9 mouse cellular contexts compared by ENCODE assay signal in the genomic region with DNA sequence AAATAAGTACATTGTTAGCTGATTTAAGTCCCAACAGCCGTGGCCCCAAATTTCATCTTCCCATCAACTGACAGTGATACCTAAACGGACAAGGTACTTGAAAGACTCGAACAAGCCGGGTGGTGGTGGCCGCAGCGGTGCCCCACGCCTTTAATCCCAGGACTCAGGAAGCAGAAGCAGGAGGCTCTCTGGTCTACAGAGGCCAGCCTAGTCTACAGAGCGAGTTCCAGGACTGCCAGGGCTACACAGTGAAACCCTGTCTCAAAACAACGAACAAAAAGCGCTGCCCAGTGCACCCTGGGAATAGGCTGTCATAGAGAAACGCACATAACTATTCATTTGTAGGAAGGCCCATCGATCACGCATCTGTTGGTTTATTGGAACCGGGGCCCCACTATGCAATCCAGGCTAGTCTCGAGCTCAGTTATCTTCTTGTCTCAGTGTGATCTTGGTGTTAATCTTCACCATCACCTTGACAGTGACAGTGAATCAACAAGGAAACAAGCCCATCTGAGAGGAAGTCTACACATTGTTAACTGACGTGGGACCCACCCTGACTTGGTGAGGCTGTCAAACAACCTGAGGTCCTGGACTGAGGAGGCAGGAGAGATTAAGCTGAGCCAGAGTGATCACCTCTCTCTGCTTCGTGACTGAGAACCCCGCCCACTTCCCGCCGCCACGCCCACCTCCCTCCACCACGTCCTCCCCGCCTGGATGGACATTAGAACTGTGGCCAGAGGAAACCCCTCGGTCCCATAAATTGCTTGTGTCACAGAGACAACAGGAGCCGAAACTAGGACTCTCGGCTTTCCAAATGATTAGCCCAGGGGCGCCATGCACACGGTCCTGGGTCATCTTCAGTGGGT. TPM values are rescaled to one million over a fixed set of nuclear protein-coding genes. Genes with fewer than 3 reads are reported as not detected.
DNase-seq lines count a peak whose midpoint lies in the region; ATAC-seq lines count a peak whose summit lies in the region.
"Had no signal": no experiment of that assay in that cellular context is flagged by ENCODE, and none has a peak within 500 bp of the region (broad histone marks: within the 10 kb centered on the region; RNA-seq: fewer than 3 reads in every experiment).

No protein-coding gene starts in this region.

- 0 out of 2 replicates have a peak overlapping the region, but pooled peaks have one; percentile 4 for H3K9ac ChIP-seq in heart, embryonic 11.5 days (ENCODE audit: low read depth, low read length)
- H3K9ac ChIP-seq in liver, embryonic 12.5 days, result peak overlapping the region; percentile 33; the same call in 1 of the 2 replicates
- H3K9ac ChIP-seq in neural tube, embryonic 15.5 days (replicated peaks), result no peak overlapping the region

- no peak overlapping the region for H3K4me3 ChIP-seq in heart, embryonic 11.5 days (ENCODE audit: low read depth, low read length)
- H3K4me3 ChIP-seq in liver, embryonic 12.5 days, result no peak overlapping the region
- H3K4me3 ChIP-seq in neural tube, embryonic 15.5 days (replicated peaks), result no peak overlapping the region

- intact Hi-C loops in heart, postnatal 25 days (cut with DNase I), result no loop called here

- peaks cover 4% of the 10 kb centered on the region; the same call in 1 of the 2 replicates for H3K4me1 ChIP-seq in heart, embryonic 11.5 days (ENCODE audit: control insufficient read depth, insufficient read depth, low read length)
- peaks cover 28% of the 10 kb centered on the region for H3K4me1 ChIP-seq in liver, embryonic 12.5 days
- peaks cover 25% of the 10 kb centered on the region for H3K4me1 ChIP-seq in neural tube, embryonic 15.5 days

- peaks cover 20% of the 10 kb centered on the region for H3K27me3 ChIP-seq in heart, embryonic 11.5 days (ENCODE audit: control insufficient read depth, insufficient read depth, low read length)
- H3K27me3 ChIP-seq in liver, embryonic 12.5 days (replicated peaks), result peaks cover 38% of the 10 kb centered on the region
- H3K27me3 ChIP-seq in neural tube, embryonic 15.5 days (replicated peaks), result no peaks in the 10 kb centered on the region

- DNase-seq in heart, postnatal 25 days (ENCODE audit: low spot score), result no peak
- DNase-seq in thymus, postnatal 14 days, result peak; percentile 33
- no peak for DNase-seq in thymus, postnatal 10 days (ENCODE audit: low spot score in 2 of 2)
- DNase-seq in left cerebral cortex, adult 18-20 months (ENCODE audit: low spot score in 2 of 2), result no peak
- DNase-seq in spleen, postnatal 14 days (ENCODE audit: low spot score in 2 of 2), result no peak

- no peak for ATAC-seq in heart, embryonic 11.5 days (replicated peaks; ENCODE audit: insufficient number of reproducible peaks, low FRiP score, low TSS enrichment)
- ATAC-seq in liver, embryonic 12.5 days, result 0 out of 2 replicates have a peak, but pooled peaks have one; percentile 26
- ATAC-seq in neural tube, embryonic 15.5 days (ENCODE audit: low FRiP score), result no peak

- 44% methylated on average over 28 of the region's 28 CpGs for WGBS in heart, embryonic 11.5 days (ENCODE audit: insufficient replicate concordance)
- 32% methylated on average over 28 of the region's 28 CpGs for WGBS in liver, embryonic 12.5 days (ENCODE audit: insufficient replicate concordance)
- WGBS in neural tube, embryonic 15.5 days, result 44% methylated on average over 28 of the region's 28 CpGs

- H3K4me2 ChIP-seq in heart, embryonic 11.5 days, result no peak overlapping the region
- H3K4me2 ChIP-seq in liver, embryonic 12.5 days, result peak overlapping the region; percentile 43
- peak overlapping the region; percentile 35 for H3K4me2 ChIP-seq in neural tube, embryonic 15.5 days

- no peaks in the 10 kb centered on the region for H3K36me3 ChIP-seq in heart, embryonic 11.5 days (ENCODE audit: control insufficient read depth, insufficient read depth, low read length)
- H3K36me3 ChIP-seq in liver, embryonic 12.5 days, result no peaks in the 10 kb centered on the region
- no peaks in the 10 kb centered on the region for H3K36me3 ChIP-seq in neural tube, embryonic 15.5 days

- no peak overlapping the region for H3K27ac ChIP-seq in heart, embryonic 11.5 days (ENCODE audit: low read depth, low read length)
- no peak overlapping the region for H3K27ac ChIP-seq in liver, embryonic 12.5 days
- H3K27ac ChIP-seq in neural tube, embryonic 15.5 days (replicated peaks), result no peak overlapping the region

- H3K9me3 ChIP-seq in heart, embryonic 11.5 days (replicated peaks; ENCODE audit: control insufficient read depth, low read length), result no peaks in the 10 kb centered on the region
- H3K9me3 ChIP-seq in liver, embryonic 12.5 days (replicated peaks), result no peaks in the 10 kb centered on the region
- H3K9me3 ChIP-seq in neural tube, embryonic 15.5 days (replicated peaks), result no peaks in the 10 kb centered on the region

RNA-seq across cellular contexts. Expression of gene Gng7, which starts 14.3 kb away (rescaled TPM):
- polyA plus RNA-seq in heart, embryonic 11.5 days (2014; fragmentation: Nextera tagmentation; extraction: Ambion mirVana), result 1.4 TPM in 2 replicates
- total RNA-seq in heart, postnatal 25 days (2021), result under 1 TPM; 0.13 to 0.34 TPM
- 0.80 and 0.81 TPM in 2 replicates for polyA plus RNA-seq in liver, embryonic 12.5 days (2016; fragmentation: Nextera tagmentation; extraction: Ambion mirVana)
- polyA plus RNA-seq in neural tube, embryonic 15.5 days (2015; fragmentation: Nextera tagmentation; extraction: Ambion mirVana), result 22.8 and 24.9 TPM in 2 replicates
- 100 to 1,000 TPM; 107 to 137 TPM for total RNA-seq in left cerebral cortex, adult 18-20 months (2021)
- total RNA-seq: monocyte, adult 5-6 weeks had no signal

RNA-seq across cellular contexts. Expression of gene Diras1, which starts 25.0 kb away (rescaled TPM):
- 0.13 TPM in 1 of 2 replicates, not detected in the other for polyA plus RNA-seq in heart, embryonic 11.5 days (2014; fragmentation: Nextera tagmentation; extraction: Ambion mirVana)
- total RNA-seq in heart, postnatal 25 days (2021), result not detected
- polyA plus RNA-seq in liver, embryonic 12.5 days (2016; fragmentation: Nextera tagmentation; extraction: Ambion mirVana), result not detected in 2 replicates
- 55.3 and 69.4 TPM in 2 replicates for polyA plus RNA-seq in neural tube, embryonic 15.5 days (2015; fragmentation: Nextera tagmentation; extraction: Ambion mirVana)
- total RNA-seq in left cerebral cortex, adult 18-20 months (2021), result 100 to 1,000 TPM; 104 to 113 TPM

RNA-seq across cellular contexts. Expression of gene Slc39a3, which starts 36.8 kb away (rescaled TPM):
- polyA plus RNA-seq in heart, embryonic 11.5 days (2014; fragmentation: Nextera tagmentation; extraction: Ambion mirVana), result 3.9 and 4.1 TPM in 2 replicates
- 10 to 100 TPM; 14.0 to 14.3 TPM for total RNA-seq in heart, postnatal 25 days (2021)
- 7.1 and 7.9 TPM in 2 replicates for polyA plus RNA-seq in liver, embryonic 12.5 days (2016; fragmentation: Nextera tagmentation; extraction: Ambion mirVana)
- 43.9 and 47.7 TPM in 2 replicates for polyA plus RNA-seq in neural tube, embryonic 15.5 days (2015; fragmentation: Nextera tagmentation; extraction: Ambion mirVana)
- 10 to 100 TPM; 56.9 to 60.1 TPM for total RNA-seq in left cerebral cortex, adult 18-20 months (2021)

RNA-seq across cellular contexts. Expression of gene Sgta, which starts 59.6 kb away (rescaled TPM):
- polyA plus RNA-seq in heart, embryonic 11.5 days (2014; fragmentation: Nextera tagmentation; extraction: Ambion mirVana), result 130 and 159 TPM in 2 replicates
- total RNA-seq in heart, postnatal 25 days (2021), result 10 to 100 TPM; 86.7 to 93.2 TPM
- 89.2 and 91.3 TPM in 2 replicates for polyA plus RNA-seq in liver, embryonic 12.5 days (2016; fragmentation: Nextera tagmentation; extraction: Ambion mirVana)
- polyA plus RNA-seq in neural tube, embryonic 15.5 days (2015; fragmentation: Nextera tagmentation; extraction: Ambion mirVana), result 290 and 298 TPM in 2 replicates
- total RNA-seq in left cerebral cortex, adult 18-20 months (2021), result 100 to 1,000 TPM; 178 to 182 TPM

Comparison
In these comparisons a context has a peak if more than half of its experiments do, and no peak if none do; other contexts are left out.
1. RNA of gene Diras1, which starts 25.0 kb away (polyA plus RNA-seq): 55.3 to 69.4 TPM in neural tube, embryonic 15.5 days; 0.13 TPM in heart, embryonic 11.5 days and not detected in liver, embryonic 12.5 days; every median in the first group is over 10 times any median in the second.